Mouse (Mus musculus): ENCODE measurements at regions not wholly inside any gene's neighbourhood (a gene's known extent, or its start where the extent isn't known, plus 50 kb on each side); places are given as distances from the start of the nearest gene placed in this dataset.

DNA sequence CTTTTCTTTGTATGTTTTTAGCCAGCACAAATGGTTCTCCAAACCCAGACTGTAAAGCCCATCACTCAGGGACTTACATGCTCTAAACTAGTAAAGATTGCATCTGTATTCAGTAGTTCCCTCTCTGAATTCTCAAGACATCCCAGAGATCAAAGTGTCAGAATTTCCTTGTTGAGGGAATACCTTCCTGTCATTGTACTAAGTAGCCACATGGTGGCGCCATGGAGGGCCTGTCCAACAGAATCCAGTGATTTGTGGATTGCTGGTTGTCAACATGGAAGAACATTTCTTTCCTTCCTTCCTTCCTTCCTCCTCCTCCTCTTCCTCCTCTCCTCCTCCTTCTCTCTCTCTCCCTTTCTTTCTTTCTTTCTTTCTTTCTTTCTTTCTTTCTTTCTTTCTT is 93.6 kb upstream of the Trpm1 start:
- DNase-seq (ENCODE audit: low spot score), result no peak

- DNase-seq (ENCODE audit: low spot score), result no peak
Measured at GRCm38 (mm10) chr7:64058282-64058872, 95.3 kb upstream of the Trpm1 start.

DNA sequence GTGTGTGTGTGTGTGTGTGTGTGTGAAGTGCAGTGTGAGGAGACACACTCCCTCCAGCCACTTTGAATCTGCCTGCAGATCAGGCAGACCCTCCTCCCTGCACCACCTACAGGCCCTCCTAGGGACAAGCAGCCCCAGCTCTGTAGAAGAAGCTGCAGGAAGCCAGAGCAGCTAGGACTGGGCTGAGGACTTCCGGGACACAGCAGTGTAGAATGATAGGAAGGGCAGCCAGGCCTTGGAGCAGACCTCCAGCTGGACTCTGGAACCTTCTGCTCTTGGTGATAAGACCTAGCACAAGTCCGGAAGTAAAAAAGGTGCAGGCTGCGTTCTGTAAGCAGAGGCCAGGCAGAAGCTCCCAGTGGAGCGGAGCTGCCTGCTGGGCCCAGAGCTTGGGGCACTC is 95.8 kb upstream of the Trpm1 start:
- no peak for DNase-seq (ENCODE audit: low spot score)

DNA sequence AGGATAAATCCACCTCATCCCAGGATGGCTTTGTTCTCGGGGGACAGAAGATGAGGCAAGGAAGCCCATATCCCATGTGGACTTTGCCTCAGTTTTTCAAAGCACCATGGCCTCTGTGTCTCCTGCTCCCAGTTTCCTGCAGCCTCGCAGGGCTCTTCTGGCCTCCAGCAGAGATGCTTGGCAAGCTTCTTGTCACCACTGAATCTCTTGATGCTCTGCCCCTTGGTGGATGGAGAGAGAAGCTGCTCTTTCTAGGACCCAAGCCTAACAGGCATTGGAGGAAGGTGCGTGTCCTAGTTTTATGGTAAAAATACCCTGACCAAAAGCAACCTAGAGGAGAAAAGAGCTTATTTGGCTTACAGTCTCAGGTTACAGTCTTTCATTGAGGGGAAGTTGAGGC is 97.1 kb upstream of the Trpm1 start:
- no peak for DNase-seq (ENCODE audit: low spot score)

GRCm38 (mm10) chr7:64054996-64055395 is 98.6 kb upstream of the Trpm1 start:
- no peak for DNase-seq (ENCODE audit: low spot score)

DNA sequence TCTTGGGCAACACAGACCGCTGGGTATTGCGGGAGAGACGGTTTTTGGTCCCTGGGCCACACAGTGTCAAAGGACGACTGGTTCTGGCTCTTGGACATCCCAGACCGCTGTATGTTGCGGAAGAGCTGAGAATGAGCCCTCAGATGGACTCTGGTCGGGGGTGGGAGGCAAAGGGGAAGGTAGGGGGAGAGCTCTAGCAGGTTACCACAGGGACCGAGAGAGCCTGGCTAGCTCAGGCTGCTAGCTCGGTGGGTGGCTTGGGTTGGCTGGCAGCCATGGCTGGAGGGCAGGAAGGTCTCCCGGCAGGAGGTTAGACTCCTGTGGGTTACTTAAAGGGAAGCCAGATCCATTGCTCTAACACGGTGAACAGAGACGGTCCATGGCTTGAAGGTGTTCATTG is 99.9 kb upstream of the Trpm1 start:
- DNase-seq (ENCODE audit: low spot score), result no peak

DNA sequence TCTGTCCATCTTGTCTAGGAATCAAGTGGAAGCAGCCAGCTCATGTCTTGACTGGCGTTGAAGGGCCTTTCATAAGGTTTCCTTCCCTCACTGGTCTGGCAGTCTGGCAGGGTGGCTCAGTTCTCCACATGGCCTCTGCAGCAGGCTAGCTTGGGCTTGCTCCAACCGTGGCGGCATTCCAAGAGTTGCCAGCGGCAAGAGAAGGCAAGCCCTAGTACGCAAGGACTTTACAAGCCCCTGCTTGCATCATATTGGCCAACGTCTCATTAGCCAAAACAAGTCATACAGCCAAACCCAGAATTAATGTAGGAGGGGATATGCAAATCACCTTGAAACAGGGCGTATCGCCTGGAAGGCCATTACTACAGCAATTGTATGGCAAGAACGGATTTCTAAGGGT is 101.2 kb upstream of the Trpm1 start:
- DNase-seq (ENCODE audit: low spot score), result no peak

DNA sequence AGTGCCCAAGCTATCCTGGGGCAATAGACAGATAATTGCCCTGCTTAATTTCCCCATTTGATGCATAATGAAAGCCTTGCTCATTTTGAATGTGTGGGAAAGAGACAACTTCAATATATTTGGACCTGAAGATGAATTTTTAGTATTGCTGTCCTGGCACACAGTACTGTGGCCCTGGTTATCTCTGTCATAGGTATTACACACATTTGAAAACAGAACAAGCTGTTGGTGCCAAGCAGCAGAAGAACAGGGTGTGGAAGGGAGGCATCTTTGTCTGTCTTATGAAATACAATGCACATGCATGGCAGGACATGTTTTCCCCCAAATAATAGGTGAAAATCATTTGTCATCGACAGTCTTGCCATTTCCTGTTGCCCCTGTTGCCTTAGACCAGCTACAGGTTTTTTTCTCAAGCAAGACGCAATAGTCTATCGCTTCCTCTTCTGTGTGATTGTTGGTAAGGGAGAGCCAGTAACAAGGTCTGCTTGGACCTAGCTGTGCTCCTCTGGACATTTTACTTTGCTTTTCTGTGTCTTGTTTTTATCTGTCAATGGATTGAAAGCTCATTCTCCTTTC is 102.7 kb upstream of the Trpm1 start:
- no peak for DNase-seq (ENCODE audit: low spot score)

- DNase-seq (ENCODE audit: low spot score), result no peak
Measured at GRCm38 (mm10) chr7:64050246-64050645, 103.4 kb upstream of the Trpm1 start.

DNA sequence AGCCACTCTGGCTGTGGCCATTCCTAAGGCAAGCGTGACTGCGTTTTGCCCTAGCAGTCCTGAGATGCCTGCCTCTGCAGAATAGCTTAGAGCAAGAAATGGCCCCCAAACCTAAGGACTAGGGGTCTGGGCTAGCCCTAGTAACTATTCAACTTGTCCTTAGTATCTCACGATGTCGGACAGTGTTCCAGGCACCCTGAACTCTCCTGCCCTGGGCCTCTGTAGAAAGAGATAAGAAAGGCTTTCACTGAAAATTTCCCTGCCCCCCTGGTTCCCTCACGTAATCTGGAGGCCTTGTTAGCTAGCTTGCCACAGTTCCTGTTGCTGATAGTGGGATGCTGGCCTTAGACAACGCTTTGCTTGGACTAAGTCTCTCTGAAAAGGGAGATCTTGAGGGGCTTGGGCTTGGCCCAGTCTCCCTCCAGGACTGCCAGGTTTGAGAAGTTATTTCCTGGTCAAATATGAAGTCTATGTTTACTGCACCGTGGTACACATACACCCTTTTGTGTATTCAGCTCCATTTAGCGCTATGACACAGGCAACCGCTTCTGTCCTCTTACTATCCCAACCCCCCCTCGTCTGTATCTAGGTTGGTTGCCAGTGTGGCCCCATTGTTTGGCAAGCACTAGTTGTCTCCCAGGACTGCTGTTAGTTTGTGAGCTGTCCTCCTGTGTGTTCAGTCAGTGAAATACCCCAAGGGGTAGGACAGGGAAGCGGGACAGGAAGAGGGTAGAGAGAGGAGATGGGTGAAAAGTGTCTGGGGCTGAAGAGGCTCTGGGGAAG is 104.3 kb upstream of the Trpm1 start:
- DNase-seq (ENCODE audit: low spot score), result no peak

DNA sequence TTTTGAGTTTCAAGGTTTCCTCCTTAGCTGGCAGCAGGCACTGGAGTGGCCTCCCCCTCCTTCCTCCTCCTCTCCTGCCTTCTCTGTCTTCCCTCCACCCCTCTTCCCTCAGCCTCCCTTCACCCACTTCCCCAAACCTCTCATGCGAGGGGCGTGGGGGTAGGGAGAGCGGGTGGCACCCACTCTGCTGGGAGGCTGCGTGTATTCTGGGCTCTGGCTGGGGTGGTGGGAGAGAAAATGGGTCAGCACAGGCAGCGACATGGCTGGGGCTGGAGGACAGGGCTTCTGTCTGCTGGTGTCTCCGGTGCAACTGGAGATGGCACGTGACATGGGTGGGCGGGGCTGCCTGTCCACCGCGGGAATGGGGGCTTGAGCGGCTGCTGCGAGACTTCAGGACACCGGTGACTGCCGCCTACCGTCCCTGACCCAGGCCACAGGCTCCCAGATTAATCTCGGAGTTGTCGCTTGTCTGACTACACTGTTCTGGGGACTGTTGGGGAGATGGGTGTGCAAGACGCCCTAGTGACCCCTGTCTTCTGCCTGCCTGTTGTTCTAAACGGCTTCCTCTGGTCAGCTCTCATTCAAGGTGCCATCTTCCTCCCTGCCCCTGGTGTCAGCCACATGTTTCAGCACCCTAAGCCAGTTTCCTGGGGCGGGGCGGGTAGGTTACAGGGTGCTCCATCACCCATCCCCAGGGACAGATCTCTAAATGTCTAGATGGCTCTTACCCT is 105.0 kb upstream of the Trpm1 start:
- DNase-seq (ENCODE audit: low spot score), result peak; percentile 26

DNA sequence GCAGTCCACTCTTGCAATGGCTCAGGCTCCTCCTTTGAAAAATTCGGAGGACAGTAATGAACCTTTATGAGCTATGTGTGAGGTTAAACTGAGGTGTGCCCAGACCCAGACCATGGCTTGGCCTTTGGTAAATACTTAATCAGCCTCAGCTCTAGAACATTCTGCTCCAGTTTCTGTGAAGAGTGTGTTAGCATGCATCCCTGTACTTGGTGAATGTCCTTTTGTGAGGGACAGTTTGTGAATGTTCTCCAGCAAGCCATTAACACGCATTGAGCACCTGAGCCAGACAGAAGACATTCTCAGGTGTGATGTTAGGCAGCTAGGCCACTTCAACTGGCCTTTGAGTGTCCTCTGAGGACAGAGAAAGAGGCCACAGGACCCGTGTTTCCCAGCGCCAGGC is 105.8 kb upstream of the Trpm1 start:
- DNase-seq (ENCODE audit: low spot score), result no peak

GRCm38 (mm10) chr7:64045292-64045691 is 106.6 kb upstream of the Klf13 start:
- no peak for DNase-seq (ENCODE audit: low spot score)

DNA sequence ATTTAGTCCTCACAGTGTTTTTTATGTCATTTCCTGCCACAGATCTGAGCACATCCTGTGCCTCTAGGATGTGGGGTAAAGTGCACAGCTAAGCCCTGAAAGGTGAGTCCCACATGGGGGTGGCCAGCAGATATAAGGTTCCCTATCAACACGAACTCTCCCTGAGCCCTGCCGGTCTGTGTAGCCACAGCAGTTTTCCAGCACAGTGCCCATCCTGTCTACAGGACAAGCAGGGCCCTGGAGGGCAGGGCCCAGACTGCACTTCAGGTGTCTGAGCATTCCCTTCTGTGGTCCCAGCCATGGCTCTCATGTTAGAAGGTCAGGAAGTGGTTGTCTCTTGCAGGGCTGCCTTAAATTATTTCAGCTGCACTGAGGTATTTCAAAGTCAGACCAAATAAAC is 104.3 kb upstream of the Klf13 start:
- DNase-seq (ENCODE audit: low spot score), result no peak

DNA sequence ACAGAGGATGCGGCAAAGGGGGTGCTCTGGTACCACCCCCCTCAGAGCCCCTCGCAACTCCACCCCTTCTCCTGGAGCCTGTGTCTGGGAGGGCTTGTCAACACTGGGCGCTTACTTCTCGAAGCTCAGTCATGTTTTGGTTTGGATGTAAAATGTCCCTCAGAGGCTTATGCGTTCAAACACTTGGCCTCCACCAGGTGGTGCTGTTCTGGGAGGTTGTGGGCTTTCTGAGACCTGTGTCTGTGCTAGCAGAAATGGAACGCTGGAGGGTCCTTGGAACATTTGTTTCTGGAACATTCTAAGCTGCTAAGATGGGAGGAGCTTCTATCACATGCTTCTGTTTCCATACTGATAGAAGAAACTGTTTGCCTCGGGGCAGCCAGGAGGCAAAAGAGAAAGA is 102.6 kb upstream of the Klf13 start:
- DNase-seq (ENCODE audit: low spot score), result no peak

- no peak for DNase-seq (ENCODE audit: low spot score)
Measured at GRCm38 (mm10) chr7:64040026-64040737, 101.5 kb upstream of the Klf13 start.

DNA sequence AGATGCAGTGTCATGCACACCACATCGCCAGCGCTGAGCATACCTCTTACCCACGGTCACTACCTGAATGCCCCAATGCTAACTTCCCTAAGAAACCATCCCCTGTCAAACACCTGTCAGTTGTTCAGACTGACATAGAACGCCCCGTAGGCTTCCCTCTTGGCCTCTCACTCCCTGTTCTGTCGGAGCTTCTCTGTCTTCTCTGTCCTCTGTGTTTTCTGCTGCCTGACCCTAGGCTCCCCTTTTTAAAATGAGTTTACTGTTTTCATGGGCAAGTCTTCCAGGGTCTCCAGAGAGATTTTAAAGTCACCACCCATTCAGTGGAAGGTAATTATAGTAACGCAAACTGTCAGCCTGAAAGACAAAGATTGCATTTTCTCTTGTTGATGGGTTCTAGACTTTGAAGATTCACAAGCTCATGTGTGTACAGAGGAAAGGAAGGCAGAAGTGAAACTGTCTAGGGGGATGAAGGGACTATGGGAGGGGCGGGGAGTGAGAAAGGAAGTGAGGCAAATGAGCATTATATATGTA is 99.1 kb upstream of the Klf13 start:
- DNase-seq (ENCODE audit: low spot score), result no peak

- DNase-seq (ENCODE audit: low spot score), result no peak
Measured at GRCm38 (mm10) chr7:64036154-64036553, 97.4 kb upstream of the Klf13 start.

DNA sequence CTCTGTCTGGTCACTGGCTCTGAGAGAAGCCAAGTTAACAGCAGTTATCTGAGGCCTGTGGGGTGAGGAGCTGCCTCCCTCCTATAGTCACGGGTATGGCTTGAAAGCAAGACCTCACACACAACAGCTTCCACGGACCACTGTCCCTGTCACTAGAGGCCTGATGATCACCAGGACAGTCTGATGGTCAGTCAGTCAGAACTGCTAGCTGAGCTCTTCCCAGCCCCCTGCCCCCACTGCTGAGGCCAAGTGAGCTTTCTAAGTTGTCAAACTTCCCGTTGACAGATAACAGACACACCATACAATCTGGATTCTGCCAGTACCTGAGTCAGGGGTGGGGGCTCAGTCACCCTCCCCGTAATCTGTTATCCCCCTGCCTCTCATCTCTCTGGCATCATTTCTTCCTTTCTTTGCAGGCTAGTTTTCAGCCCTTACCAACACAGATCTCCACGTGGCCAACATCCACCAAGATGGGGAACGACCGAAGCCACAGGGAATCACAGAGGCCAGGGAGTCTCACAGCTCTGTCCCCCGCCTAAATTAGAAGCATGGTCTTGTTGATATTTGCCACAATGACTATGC is 96.4 kb upstream of the Klf13 start:
- DNase-seq (ENCODE audit: low spot score), result no peak

- DNase-seq (ENCODE audit: low spot score), result no peak
Measured at GRCm38 (mm10) chr7:64034493-64034892, 95.8 kb upstream of the Klf13 start.

- no peak for DNase-seq (ENCODE audit: low spot score)
Measured at GRCm38 (mm10) chr7:64033388-64033787, 94.7 kb upstream of the Klf13 start.

GRCm38 (mm10) chr7:64032921-64033354 is 94.2 kb upstream of the Klf13 start:
- no peak for DNase-seq (ENCODE audit: low spot score)

All from testis, postnatal 14 days (tissue).